Mouse (Mus musculus) spleen, postnatal 14 days (tissue): ENCODE measurements around the gene Acvr1.

ENCODE experiments used
- DNase-seq, 2 experiments: peaks; one replicate each; pipeline ENCODE4 v3.0.0; 2021 to 2022; ENCODE audit warnings: low spot score in 2 of 2

The Acvr1 gene

GRCm38 (mm10) chr2:58478144-58478543, 88.8 kb downstream of the Acvr1 start:
- DNase-seq, result no peak

GRCm38 (mm10) chr2:58476956-58477715, 89.8 kb downstream of the Acvr1 start:
- DNase-seq, result peak in 1 of 2 experiments; percentile 28

GRCm38 (mm10) chr2:58475578-58475977, 91.4 kb downstream of the Acvr1 start:
- no peak for DNase-seq

GRCm38 (mm10) chr2:58470290-58470689, 96.7 kb downstream of the Acvr1 start:
- no peak for DNase-seq

- DNase-seq, result no peak
Measured at GRCm38 (mm10) chr2:58469816-58470215, 97.1 kb downstream of the Acvr1 start, which contains the start of gene Gm17409. Gene Gm17409 (plus strand): TSS chr2:58470116.

- DNase-seq, result peak in 1 of 2 experiments; percentile 4
Measured at GRCm38 (mm10) chr2:58458820-58459371, 108.1 kb downstream of the Acvr1 start.

- DNase-seq, result no peak
Measured at GRCm38 (mm10) chr2:58457488-58457865, 109.5 kb downstream of the Acvr1 start.

- no peak for DNase-seq
Measured at GRCm38 (mm10) chr2:58456843-58457487, 110.0 kb downstream of the Acvr1 start.

- no peak for DNase-seq
Measured at GRCm38 (mm10) chr2:58454095-58454865, 112.7 kb downstream of the Acvr1 start.

GRCm38 (mm10) chr2:58447001-58447400, 120.0 kb downstream of the Acvr1 start:
- no peak for DNase-seq

GRCm38 (mm10) chr2:58443163-58443562, 123.8 kb downstream of the Acvr1 start:
- no peak for DNase-seq

- no peak for DNase-seq
Measured at GRCm38 (mm10) chr2:58436911-58437310, 130.0 kb downstream of the Acvr1 start.

- DNase-seq, result no peak
Measured at GRCm38 (mm10) chr2:58435507-58435906, 131.4 kb downstream of the Acvr1 start.

- no peak for DNase-seq
Measured at GRCm38 (mm10) chr2:58434438-58434837, 132.5 kb downstream of the Acvr1 start.

- no peak for DNase-seq
Measured at GRCm38 (mm10) chr2:58433317-58433716, 133.6 kb downstream of the Acvr1 start.

- no peak for DNase-seq
Measured at GRCm38 (mm10) chr2:58432211-58432610, 134.7 kb downstream of the Acvr1 start.

GRCm38 (mm10) chr2:58425436-58426004, 141.4 kb downstream of the Acvr1 start:
- no peak for DNase-seq

- DNase-seq, result no peak
Measured at GRCm38 (mm10) chr2:58423319-58423718, 143.6 kb downstream of the Acvr1 start.

- no peak for DNase-seq
Measured at GRCm38 (mm10) chr2:58419571-58419970, 147.4 kb downstream of the Acvr1 start.

GRCm38 (mm10) chr2:58418109-58418508, 148.8 kb downstream of the Acvr1 start:
- DNase-seq, result no peak

- no peak for DNase-seq
Measured at GRCm38 (mm10) chr2:58417684-58418083, 149.3 kb downstream of the Acvr1 start.

GRCm38 (mm10) chr2:58415037-58415436, 151.9 kb downstream of the Acvr1 start:
- no peak for DNase-seq
